Mouse (Mus musculus): ENCODE results near the gene Rhbdf1.

- no peak for TF ChIP-seq CTCF (IDR thresholded peaks at IDR 0.05; ENCODE audit: extremely low read depth, insufficient read depth, insufficient read length, insufficient replicate concordance)
- no peak for TF ChIP-seq POLR2A (IDR thresholded peaks at IDR 0.05; ENCODE audit: low read depth, low read length)
Measured at GRCm38 (mm10) chr11:32271178-32271577, 49.1 kb upstream of the Rhbdf1 start.
